Mouse (Mus musculus) heart, postnatal 10 days (tissue): ENCODE measurements around the gene Pola1. TPM values are rescaled to one million over a fixed set of nuclear protein-coding genes. Genes with fewer than 3 reads are reported as not detected.
"Not testable (repeated sequence)": the region's sequence is repeated elsewhere in the genome, so short reads cannot be mapped to it uniquely, and the experiment has no call there.

Experiments
- DNase-seq, 2 experiments: peaks; one replicate each; pipeline ENCODE4 v3.0.0; 2021
- intact Hi-C: fragments of 180-260 bp; cut with DNase I; formaldehyde crosslinking; loops from one replicate; pipeline ENCODE4 v1.15.1; 2025
- total RNA-seq, 2 experiments: library from RNA; stranded (reverse); gene quantifications; 2 replicates each; pipeline ENCODE4 v1.2.3; 2021

The Pola1 gene
- total RNA-seq, 2 experiments from 2014 or later, result 10.4 to 11.6 TPM

GRCm38 (mm10) chrX:93497597-93497996, 134.4 kb downstream of the Pola1 start:
- intact Hi-C loops, result no loop called here
- DNase-seq, result no peak

DNA sequence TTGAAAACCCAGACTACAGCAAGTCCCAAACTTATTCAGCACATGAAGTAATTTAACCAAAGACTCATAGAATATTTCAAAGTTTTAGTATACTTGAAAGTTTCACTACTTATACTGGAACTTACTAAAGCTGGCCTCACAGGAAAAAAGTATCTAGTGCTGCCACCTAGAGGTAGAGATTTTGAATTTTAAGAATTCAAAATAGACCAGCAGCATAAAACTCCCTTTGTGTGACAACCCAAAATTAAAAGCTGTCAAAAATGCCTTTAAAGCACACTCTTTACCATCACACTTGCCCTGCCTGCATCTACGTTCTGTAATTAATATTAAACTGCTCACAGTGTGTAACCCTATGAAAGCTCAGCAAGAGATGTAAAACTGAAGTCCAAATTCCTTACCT, 166.2 kb downstream of the Pola1 start:
- intact Hi-C loops, result loop anchor here (1.0 to 2.0 kb wide), 2 partner anchors 185 to 396 kb away; no protein-coding TSS in a partner anchor
- DNase-seq, result peak in 1 of 2 experiments; percentile 5

DNA sequence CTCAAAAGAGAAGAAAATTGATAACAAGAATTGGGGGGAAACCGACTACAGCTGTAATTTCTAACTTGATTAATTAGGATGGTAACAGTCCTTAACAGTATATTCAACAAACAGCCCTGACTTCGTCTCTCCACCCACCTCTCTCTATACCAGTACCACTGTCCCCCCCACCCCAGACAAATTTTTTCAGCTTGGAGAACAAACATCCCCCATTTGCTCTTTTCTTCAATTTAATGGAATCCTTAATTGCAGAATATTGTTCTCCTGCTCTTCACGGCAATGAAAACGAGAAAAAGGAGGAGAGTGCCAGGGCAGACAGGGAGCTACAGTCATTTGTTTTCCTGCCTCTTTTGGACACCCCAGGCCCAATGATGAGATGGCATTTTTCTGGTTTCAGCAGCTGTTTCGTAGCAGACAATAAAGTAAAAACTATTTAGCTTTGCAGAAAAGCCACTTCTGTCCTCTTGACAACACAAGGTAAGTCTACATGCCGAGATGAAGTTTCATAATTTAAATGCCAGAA, 202.2 kb downstream of the Pola1 start:
- DNase-seq, result no peak
- intact Hi-C loops, result no loop called here

DNA sequence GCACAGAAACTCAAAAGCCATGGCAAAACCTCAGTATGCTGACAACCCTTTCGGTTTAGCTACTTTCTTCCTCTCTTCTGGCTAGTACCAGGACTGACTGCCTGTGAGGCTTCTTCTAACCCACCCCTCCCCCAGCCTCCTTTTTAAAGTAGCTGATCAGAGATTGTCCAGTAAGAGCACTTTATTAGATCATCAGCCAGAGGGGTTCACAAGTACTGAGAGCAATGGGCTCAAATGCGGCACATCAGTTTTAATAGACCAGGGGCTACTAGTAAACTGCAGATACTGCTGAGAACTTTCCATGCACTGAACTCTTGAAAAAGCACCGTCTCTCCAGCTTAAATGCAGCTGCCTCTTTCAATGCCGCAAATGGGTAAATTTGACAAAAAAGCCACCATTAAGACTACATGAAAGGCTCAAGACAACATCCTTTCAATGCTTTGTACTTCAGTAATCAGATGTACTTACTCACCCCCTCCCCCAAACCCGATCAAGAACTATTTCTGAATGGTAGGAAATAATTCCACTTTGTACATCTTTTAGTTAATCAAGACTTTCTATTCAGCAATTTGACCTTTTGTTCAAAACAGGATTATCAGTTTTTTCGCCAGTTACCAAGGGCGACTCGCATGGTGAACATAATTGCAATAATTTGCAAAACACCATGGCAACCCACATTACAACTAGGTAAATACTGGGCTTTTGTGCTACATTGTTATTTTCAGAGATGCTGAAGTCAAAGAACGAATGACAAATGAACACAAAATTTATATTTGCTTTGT, 202.8 kb downstream of the Pola1 start:
- intact Hi-C loops, result no loop called here
- no peak for DNase-seq

GRCm38 (mm10) chrX:93400871-93401270, 231.1 kb downstream of the Pola1 start:
- DNase-seq, intact Hi-C loops: not testable (repeated sequence)

- intact Hi-C loops, result no loop called here
- no peak for DNase-seq
These were observed 234.9 kb downstream of the Pola1 start for GRCm38 (mm10) chrX:93397089-93397488.

DNA sequence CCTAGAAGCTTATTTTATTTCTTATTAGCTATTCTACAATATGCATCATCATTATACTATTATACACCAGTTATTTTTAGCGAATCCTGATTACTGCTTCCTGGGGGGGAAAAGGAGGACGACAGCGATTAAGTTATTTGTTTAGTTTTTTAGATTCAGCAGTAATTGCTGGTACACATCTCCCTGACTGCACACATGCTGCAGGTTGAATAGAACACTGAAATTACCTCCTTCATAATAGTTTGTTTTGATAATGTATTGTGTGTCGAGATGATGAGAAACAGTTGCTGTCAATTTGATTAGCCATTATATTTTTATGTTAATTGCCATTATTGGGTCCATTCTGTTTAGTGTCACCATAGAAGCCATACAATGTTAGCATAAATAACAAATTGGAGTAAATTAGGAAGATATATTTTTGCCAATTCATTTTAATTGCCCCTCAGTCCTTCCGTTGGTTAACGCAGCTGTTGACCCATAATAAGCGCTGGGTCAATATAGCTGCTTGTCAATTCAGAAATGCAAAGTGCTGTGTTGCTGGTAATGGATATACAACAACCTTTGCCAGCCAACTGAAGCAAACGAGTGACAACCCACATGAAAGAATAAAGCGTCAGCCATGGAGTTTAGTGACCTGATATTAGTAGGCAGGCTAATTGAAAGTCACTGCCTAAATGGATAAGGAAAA, 254.5 kb downstream of the Pola1 start:
- DNase-seq, result no peak
- intact Hi-C loops, result no loop called here

DNA sequence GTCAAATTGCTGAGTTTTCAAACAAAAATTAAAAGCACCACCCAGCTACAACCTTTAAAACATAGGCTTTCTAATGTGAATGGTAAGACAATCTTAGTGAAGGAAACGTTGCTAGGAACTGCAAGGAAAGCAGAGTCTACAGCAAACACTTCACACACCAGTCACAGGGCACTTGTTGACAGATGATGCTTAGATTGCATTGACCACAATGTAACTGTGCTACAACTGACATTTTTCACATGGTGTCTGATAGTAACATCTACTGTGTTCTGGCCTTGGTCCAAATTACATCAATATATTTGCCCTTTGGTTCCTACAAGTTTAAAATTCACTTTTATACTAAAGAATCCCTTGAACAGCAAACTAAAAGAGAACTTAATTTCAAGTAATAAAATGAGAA, 258.5 kb downstream of the Pola1 start:
- DNase-seq, result no peak
- intact Hi-C loops, result no loop called here

DNA sequence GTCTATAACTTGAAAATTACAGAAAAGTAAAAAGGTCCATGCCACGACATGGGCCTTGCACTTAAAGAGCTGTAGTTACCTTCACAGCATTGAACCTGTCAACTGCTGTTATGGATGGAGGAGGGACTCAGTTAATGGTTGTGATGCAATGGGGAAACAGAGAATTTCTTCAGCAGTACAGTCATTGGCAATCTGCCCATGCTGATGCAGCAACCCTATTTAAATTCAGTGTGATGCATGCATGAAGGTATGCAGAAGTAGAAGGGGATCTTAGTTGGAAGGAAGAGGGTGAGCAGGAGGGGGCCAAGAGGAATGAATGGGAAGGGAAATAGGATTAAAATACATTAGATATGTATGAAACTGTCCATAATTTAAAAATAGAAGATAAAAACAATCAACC, 262.2 kb downstream of the Pola1 start:
- intact Hi-C loops, result no loop called here
- DNase-seq, result no peak

GRCm38 (mm10) chrX:93368211-93368610, 263.7 kb downstream of the Pola1 start:
- intact Hi-C loops, result no loop called here
- no peak for DNase-seq

DNA sequence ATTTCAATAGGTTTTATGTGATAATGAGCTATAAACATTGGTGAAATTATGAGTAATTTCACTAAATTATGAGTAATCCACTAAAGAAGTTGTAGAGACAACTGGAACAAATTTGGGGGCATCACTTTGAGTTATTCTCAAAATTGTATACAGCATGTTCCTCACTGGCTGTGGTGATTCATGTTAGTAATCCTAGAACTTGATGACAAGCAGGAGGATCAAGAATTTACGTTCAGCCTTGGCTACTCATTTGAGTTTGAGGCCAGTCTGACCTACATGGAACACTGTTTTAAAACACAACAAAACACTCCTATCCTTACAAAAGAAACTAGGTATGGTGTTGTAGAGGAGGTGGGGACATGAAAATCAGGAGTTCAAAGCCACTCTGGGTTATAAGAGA, 310.6 kb downstream of the Pola1 start:
- no peak for DNase-seq
- intact Hi-C loops, result no loop called here

- intact Hi-C loops, result no loop called here
- no peak for DNase-seq
These were observed 312.0 kb downstream of the Pola1 start for GRCm38 (mm10) chrX:93319979-93320378.

DNA sequence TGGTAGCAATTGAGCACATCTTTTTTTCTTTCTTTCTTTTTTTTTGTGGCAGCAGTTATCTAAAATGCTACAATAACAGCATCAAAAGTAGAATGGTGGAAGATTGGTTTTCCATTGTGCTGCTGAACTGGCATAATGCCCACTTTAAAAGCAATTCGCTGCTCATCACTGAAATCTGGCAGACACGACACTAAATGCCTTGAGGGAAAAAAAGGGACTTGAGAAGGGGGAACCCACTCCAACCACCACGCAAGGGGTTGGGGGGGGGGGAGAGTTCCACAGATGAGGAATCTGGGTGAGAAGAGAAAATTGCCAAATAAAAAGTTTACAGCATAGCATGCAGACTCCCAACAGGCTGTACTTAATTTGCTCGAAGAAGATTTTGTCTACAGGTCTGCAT, 314.4 kb downstream of the Pola1 start:
- intact Hi-C loops, result no loop called here

DNA sequence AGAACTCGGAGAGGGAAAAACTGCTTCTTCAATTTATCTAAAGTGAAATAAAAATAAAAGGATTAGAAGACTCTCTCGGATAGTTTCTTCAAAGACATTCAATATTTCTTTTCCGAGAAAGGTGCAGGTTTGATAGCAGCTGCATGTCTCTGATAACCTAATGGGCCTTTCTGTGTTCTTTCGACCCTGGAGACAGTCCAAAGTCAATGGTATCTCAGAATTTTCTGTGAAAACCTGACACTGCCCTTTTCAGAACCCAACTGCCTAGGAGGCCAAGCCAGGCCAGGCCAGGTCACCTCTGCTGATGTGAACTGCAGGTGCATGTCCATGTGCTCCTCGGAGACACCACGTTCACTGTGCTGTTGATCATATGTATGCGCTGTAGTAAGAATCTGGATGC, 326.2 kb downstream of the Pola1 start:
- DNase-seq, result no peak
- intact Hi-C loops, result no loop called here

More for the DNA sequence above, 314.4 kb downstream of the Pola1 start:
- no peak for DNase-seq

- no peak for DNase-seq
- intact Hi-C loops, result no loop called here
These were observed 330.2 kb downstream of the Pola1 start for GRCm38 (mm10) chrX:93301798-93302197.

GRCm38 (mm10) chrX:93300183-93300815, 331.7 kb downstream of the Pola1 start:
- no peak for DNase-seq

GRCm38 (mm10) chrX:93299771-93300170, 332.2 kb downstream of the Pola1 start:
- no peak for DNase-seq
- intact Hi-C loops, result loop anchor here (10.0 kb wide), 1 partner anchor 255 kb away; no protein-coding TSS in a partner anchor

More at GRCm38 (mm10) chrX:93300183-93300815, 331.7 kb downstream of the Pola1 start:
- intact Hi-C loops, result no loop called here

DNA sequence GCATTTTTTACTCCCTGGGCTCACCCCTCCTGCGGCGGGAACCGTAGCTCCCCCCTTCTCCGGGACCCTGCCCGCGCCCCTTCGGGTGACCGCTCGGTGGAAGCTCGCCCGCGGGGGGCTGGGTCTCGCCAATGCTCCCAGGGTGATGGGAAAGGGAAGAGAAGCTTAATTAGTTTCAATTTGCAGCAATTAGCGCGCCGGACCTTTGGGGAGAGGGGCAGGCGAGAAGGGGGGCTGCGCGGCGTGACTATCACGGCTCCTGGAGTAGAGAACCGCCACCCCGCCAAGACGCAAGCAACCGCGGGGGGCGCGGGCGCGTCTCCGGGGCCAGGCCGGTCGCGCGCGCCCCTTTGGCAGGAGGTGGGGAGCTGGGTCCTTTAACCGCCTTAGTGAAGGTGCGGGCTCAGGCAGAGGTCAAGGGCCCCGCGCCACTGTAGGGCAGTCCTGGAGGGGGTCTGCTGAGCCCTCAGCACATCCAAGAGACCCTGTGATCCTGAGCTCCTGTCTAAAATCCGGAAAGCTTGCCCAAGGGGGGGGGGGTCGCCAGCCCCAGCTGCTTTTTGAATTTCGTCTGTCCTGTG, 332.8 kb downstream of the Pola1 start:
- intact Hi-C loops, result loop anchor here (10.0 kb wide), 1 partner anchor 256 kb away; no protein-coding TSS in a partner anchor
- DNase-seq, result no peak

- peak in 1 of 2 experiments; percentile 1 for DNase-seq
- intact Hi-C loops, result loop anchor here (10.0 kb wide), 1 partner anchor 258 kb away; no protein-coding TSS in a partner anchor
These were observed 334.9 kb downstream of the Pola1 start for GRCm38 (mm10) chrX:93297001-93297441.

DNA sequence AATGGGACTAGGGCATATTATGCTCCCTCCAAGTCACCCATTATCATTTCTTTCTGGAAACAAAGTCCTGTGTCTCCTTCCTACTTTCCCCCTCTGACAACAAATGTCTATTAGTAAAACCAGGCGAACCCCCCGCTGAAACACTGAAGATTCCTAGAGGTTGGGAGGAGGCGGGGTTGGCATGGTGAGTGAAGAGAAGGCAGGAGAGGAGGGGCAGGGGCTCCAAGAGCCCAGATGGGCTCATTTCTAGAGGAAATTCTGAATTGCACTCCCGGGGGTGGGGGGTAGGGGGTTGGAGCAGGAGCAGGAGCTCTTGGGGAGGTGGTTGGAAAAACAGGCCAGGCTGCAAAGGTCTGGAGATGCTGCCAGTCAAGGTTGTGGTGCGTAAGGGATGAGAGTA, 336.1 kb downstream of the Pola1 start:
- intact Hi-C loops, result loop anchor here (10.0 kb wide), 1 partner anchor 259 kb away; no protein-coding TSS in a partner anchor
- DNase-seq, result no peak
